Mouse (Mus musculus) lung, postnatal 0 days (tissue): ENCODE results near the gene Hp1bp3. TPM values are rescaled to one million over a fixed set of nuclear protein-coding genes. Genes with fewer than 3 reads are reported as not detected.

Experiments
- ATAC-seq: fragments of 200-750 bp; cut with Nextera tagmentation; 2 replicates; pipeline ENCODE4 v1.8.0; 2017; ENCODE audit warnings: moderate library complexity
- DNase-seq: peaks from one replicate; pipeline ENCODE4 v3.0.0-alpha.2; 2016; ENCODE audit warnings: low spot score
- H3K27ac ChIP-seq: fragments of 300-500 bp; sonication (generic); 2 replicates; pipeline ENCODE4 v1.5.1; 2014; ENCODE audit warnings: antibody characterized with exemption, mild to moderate bottlenecking, low read length, mixed read lengths
- H3K27me3 ChIP-seq: fragments of 300-500 bp; sonication (generic); replicated peaks from 2 replicates; pipeline ENCODE4 v1.6.1; 2014; ENCODE audit warnings: low read length, mixed read lengths; ENCODE audit not compliant: insufficient read depth
- H3K36me3 ChIP-seq: fragments of 300-500 bp; sonication (generic); 2 replicates; pipeline ENCODE4 v1.6.1; 2014; ENCODE audit warnings: low read length, mixed read lengths; ENCODE audit not compliant: insufficient read depth
- H3K4me1 ChIP-seq: fragments of 300-500 bp; sonication (generic); 2 replicates; pipeline ENCODE4 v1.6.1; 2014; ENCODE audit warnings: antibody characterized with exemption, low read depth, low read length, mixed read lengths; ENCODE audit not compliant: insufficient read depth
- H3K4me2 ChIP-seq: fragments of 300-500 bp; sonication (generic); replicated peaks from 2 replicates; pipeline ENCODE4 v1.6.1; 2014; ENCODE audit warnings: low read depth, mild to moderate bottlenecking, low read length, moderate library complexity, mixed read lengths
- H3K4me3 ChIP-seq: fragments of 300-500 bp; sonication (generic); 2 replicates; pipeline ENCODE4 v1.5.1; 2014; ENCODE audit warnings: low read depth, low read length
- H3K9ac ChIP-seq: fragments of 300-500 bp; sonication (generic); replicated peaks from 2 replicates; pipeline ENCODE4 v1.6.1; 2014; ENCODE audit warnings: low read depth, mild to moderate bottlenecking
- H3K9me3 ChIP-seq: fragments of 300-500 bp; sonication (generic); 2 replicates; pipeline ENCODE4 v1.6.1; 2016; ENCODE audit warnings: low read length, mixed read lengths
- CTCF ChIP-seq: IDR thresholded peaks from 2 replicates; pipeline ENCODE4 v1.5.1; 2016; ENCODE audit warnings: antibody characterized with exemption, mild to moderate bottlenecking
- EP300 ChIP-seq: IDR thresholded peaks from 2 replicates; pipeline ENCODE4 v1.6.1; 2016; ENCODE audit warnings: antibody characterized with exemption, mild to moderate bottlenecking, control low read depth
- WGBS: fragments of 180-500 bp; shearing (Covaris S2); extraction: QIAGEN DNeasy Blood & Tissue Kit; methylation state at CpG from one replicate; pipeline ENCODE4 v1.1.7; 2014; 5-methylcytosine and 5-hydroxymethylcytosine counted together
- polyA plus RNA-seq: library from polyadenylated mRNA; unstranded; fragments of >200 nt; fragmentation: Nextera tagmentation; extraction: Ambion mirVana; gene quantifications from 2 replicates; pipeline ENCODE4 v1.2.1, GENCODE M21; 2015

The Hp1bp3 gene
- polyA plus RNA-seq, 1 experiment from 2014 or later: 129 TPM

- Histone ChIP-seq H3K4me3 (no peak overlapping the region), H3K36me3 (no peaks in the 10 kb centered on the region), H3K4me2 (no peak overlapping the region), H3K4me1 (no peaks in the 10 kb centered on the region), H3K27ac (no peak overlapping the region), H3K9ac (no peak overlapping the region), H3K9me3 (no peaks in the 10 kb centered on the region), H3K27me3 (no peaks in the 10 kb centered on the region)
- DNase-seq: peak; percentile 95
- ATAC-seq: peak; percentile 85
- TF ChIP-seq EP300: no peak
- peak; percentile 100 for TF ChIP-seq CTCF
- WGBS: 18% methylated on average over 4 of the region's 4 CpGs
Observed at GRCm38 (mm10) chr4:138282834-138283233, 66.7 kb downstream of the Hp1bp3 start.

DNA sequence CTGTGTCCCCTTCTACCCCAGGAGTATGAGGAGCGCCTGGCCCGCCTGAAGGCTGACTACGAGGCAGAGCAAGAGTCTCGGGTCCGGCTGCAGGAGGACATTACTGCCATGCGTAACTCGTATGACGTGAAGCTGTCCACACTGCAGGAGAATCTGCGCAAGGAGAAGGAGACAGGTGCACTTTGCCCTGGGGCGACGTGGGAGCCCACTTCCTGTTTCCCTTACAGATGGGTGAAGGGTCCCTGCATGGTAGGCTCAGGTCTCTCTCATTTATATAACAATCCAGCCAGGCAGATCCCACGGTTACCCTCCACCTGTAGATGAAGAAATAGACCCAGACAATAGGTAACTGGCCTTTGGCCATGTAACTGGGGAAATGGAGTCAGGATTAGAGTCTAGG is 70.3 kb downstream of the Hp1bp3 start:
- Histone ChIP-seq H3K9ac (no peak overlapping the region), H3K27me3 (no peaks in the 10 kb centered on the region), H3K27ac (no peak overlapping the region), H3K36me3 (no peaks in the 10 kb centered on the region), H3K4me2 (no peak overlapping the region), H3K9me3 (no peaks in the 10 kb centered on the region), H3K4me1 (no peaks in the 10 kb centered on the region), H3K4me3 (no peak overlapping the region)
- 81% methylated on average over 12 of the region's 12 CpGs for WGBS
- DNase-seq (no peak), ATAC-seq (no peak)
- TF ChIP-seq EP300 (no peak), CTCF (no peak)

GRCm38 (mm10) chr4:138288691-138289090 is 72.6 kb downstream of the Hp1bp3 start:
- no peaks in the 10 kb centered on the region for H3K4me1 ChIP-seq
- WGBS: 80% methylated on average over 7 of the region's 7 CpGs
- no peak overlapping the region for H3K4me3 ChIP-seq
- no peak overlapping the region for H3K27ac ChIP-seq
- H3K9me3 ChIP-seq: no peaks in the 10 kb centered on the region
- H3K9ac ChIP-seq: no peak overlapping the region
- no peak for ATAC-seq
- H3K36me3 ChIP-seq: no peaks in the 10 kb centered on the region
- DNase-seq: no peak
- no peak overlapping the region for H3K4me2 ChIP-seq
- no peaks in the 10 kb centered on the region for H3K27me3 ChIP-seq
- no peak for TF ChIP-seq EP300
- TF ChIP-seq CTCF: no peak

DNA sequence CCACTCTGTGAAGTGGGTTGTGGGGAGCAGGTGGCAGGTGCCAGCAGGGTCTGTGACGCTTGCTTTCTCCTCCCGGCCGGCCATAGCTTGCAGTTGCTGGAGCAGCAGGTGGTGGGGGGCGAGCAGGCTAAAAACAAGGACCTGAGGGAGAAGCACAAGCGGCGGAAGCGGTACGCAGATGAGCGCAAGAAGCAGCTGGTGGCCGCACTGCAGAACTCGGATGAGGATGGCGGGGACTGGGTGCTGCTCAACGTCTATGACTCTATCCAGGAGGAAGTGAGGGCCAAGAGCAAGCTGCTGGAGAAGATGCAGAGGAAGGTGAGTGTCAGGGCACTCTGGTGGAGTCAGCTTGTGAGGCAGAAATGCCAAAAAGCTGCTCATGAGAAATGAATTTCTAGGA is 75.9 kb downstream of the Hp1bp3 start:
- 87% methylated on average over 13 of the region's 13 CpGs for WGBS

DNA sequence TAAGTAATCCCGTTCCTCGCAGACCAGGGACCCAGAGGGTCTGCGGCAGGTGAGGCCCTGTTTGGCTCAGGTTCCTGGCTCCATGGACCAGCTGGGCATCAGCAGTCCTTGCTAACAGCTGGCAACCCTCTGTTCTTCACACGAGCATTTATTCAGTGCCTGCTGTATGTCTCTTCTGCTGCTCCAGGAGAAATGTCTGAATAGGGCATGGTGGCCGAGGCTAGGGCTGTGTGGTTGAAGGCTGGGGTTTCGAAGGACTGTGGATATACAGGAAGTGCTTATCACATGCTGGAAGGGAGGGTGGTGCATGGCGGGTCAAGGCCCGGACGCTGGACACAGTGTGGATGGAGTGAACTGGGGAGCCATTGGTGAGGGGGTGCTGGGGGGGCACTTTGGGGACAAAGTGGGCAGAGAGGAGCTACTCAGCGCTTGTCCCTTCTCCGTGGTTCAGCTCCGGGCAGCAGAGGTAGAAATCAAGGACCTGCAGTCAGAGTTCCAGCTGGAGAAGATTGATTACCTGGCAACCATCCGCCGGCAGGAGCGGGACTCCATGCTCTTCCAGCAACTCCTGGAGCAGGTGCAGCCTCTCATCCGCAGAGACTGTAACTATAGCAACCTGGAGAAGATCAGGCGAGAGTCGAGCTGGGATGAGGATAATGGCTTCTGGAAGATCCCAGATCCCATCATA is 77.3 kb downstream of the Hp1bp3 start:
- DNase-seq: no peak
- no peak overlapping the region for H3K4me2 ChIP-seq
- TF ChIP-seq EP300: no peak
- no peak for TF ChIP-seq CTCF
- no peak overlapping the region for H3K27ac ChIP-seq
- H3K27me3 ChIP-seq: no peaks in the 10 kb centered on the region
- no peaks in the 10 kb centered on the region for H3K9me3 ChIP-seq
- no peaks in the 10 kb centered on the region for H3K36me3 ChIP-seq
- no peaks in the 10 kb centered on the region for H3K4me1 ChIP-seq
- H3K4me3 ChIP-seq: no peak overlapping the region
- WGBS: 52% methylated on average over 16 of the region's 18 CpGs
- H3K9ac ChIP-seq: no peak overlapping the region
- no peak for ATAC-seq

More for the DNA sequence above, 75.9 kb downstream of the Hp1bp3 start:
- no peak for TF ChIP-seq CTCF
- no peak for TF ChIP-seq EP300
- Histone ChIP-seq H3K4me2 (no peak overlapping the region), H3K4me3 (no peak overlapping the region), H3K9me3 (no peaks in the 10 kb centered on the region), H3K27ac (no peak overlapping the region), H3K9ac (no peak overlapping the region), H3K4me1 (no peaks in the 10 kb centered on the region), H3K36me3 (no peaks in the 10 kb centered on the region), H3K27me3 (no peaks in the 10 kb centered on the region)
- DNase-seq (no peak), ATAC-seq (no peak)

- H3K4me2 ChIP-seq: no peak overlapping the region
- H3K9me3 ChIP-seq: no peaks in the 10 kb centered on the region
- no peak overlapping the region for H3K27ac ChIP-seq
- H3K36me3 ChIP-seq: no peaks in the 10 kb centered on the region
- H3K9ac ChIP-seq: no peak overlapping the region
- TF ChIP-seq EP300: no peak
- TF ChIP-seq CTCF: no peak
- DNase-seq (no peak), ATAC-seq (no peak)
- no peaks in the 10 kb centered on the region for H3K4me1 ChIP-seq
- no peak overlapping the region for H3K4me3 ChIP-seq
- H3K27me3 ChIP-seq: no peaks in the 10 kb centered on the region
- 82% methylated on average over 6 of the region's 14 CpGs for WGBS
Observed at GRCm38 (mm10) chr4:138293949-138294550, 78.0 kb downstream of the Hp1bp3 start.

Other genes starting within 250 kb of the Hp1bp3 start
- gene Eif4g3, start 223.3 kb upstream of the Hp1bp3 start, polyA plus RNA-seq: 17.2 and 18.2 TPM in 2 replicates
- gene Sh2d5, start 34.1 kb downstream of the Hp1bp3 start, polyA plus RNA-seq: 0.14 and 0.18 TPM in 2 replicates
- 0.37 and 1.1 TPM in 2 replicates for gene Kif17, start 34.1 kb downstream of the Hp1bp3 start, polyA plus RNA-seq
- gene Ddost, start 88.4 kb downstream of the Hp1bp3 start, polyA plus RNA-seq: 184 and 195 TPM in 2 replicates
- 129 and 144 TPM in 2 replicates for gene Pink1, start 110.0 kb downstream of the Hp1bp3 start, polyA plus RNA-seq
- gene Cda, start 151.7 kb downstream of the Hp1bp3 start, polyA plus RNA-seq: 15.6 and 16.0 TPM in 2 replicates
- gene Fam43b, start 180.2 kb downstream of the Hp1bp3 start, polyA plus RNA-seq: 0.05 TPM in 1 of 2 replicates, not detected in the other
- 12.3 and 13.1 TPM in 2 replicates for gene Mul1, start 218.4 kb downstream of the Hp1bp3 start, polyA plus RNA-seq
- 10.9 and 12.7 TPM in 2 replicates for gene Camk2n1, start 238.0 kb downstream of the Hp1bp3 start, polyA plus RNA-seq